Mouse (Mus musculus) cerebellum, adult 2 months (tissue): Measurements from ENCODE around the gene 1700025B11Rik. TPM values are rescaled to one million over a fixed set of nuclear protein-coding genes. Genes with fewer than 3 reads are reported as not detected.

ENCODE experiments used
- DNase-seq, 2 experiments: peaks; one replicate each; pipeline ENCODE4 v3.0.0; 2021
- H3K27ac ChIP-seq: fragments of 200-500 bp; 2 replicates; pipeline ENCODE4 v1.5.1; 2012; ENCODE audit warnings: low read length, control low read depth, inconsistent platforms; ENCODE audit not compliant: insufficient read depth
- H3K27me3 ChIP-seq: fragments of 200-500 bp; 2 replicates; pipeline ENCODE4 v1.6.1; 2012; ENCODE audit warnings: inconsistent platforms, mild to moderate bottlenecking, low read length, moderate library complexity; ENCODE audit not compliant: control insufficient read depth, insufficient read depth
- H3K4me1 ChIP-seq: fragments of 200-500 bp; 2 replicates; pipeline ENCODE4 v1.6.1; 2011; ENCODE audit warnings: low read length; ENCODE audit not compliant: control insufficient read depth, insufficient read depth
- H3K4me3 ChIP-seq: fragments of 200-500 bp; replicated peaks from 2 replicates; pipeline ENCODE3; 2011; ENCODE audit warnings: mild to moderate bottlenecking, low read depth, low read length, control low read depth; ENCODE audit not compliant: insufficient read depth
- CTCF ChIP-seq: fragments of 200-500 bp; IDR thresholded peaks from 2 replicates; pipeline ENCODE4 v1.5.1; 2011; ENCODE audit warnings: low read depth, mild to moderate bottlenecking, control low read depth, low read length, moderate library complexity, borderline replicate concordance; ENCODE audit not compliant: insufficient read depth
- POLR2A ChIP-seq: fragments of 200-500 bp; IDR thresholded peaks from 2 replicates; pipeline ENCODE4 v1.6.1; 2011; ENCODE audit warnings: low read length, control low read depth, borderline replicate concordance; ENCODE audit not compliant: insufficient read depth
- WGBS: fragments of 180-500 bp; shearing (Covaris S2); methylation state at CpG from one replicate; pipeline ENCODE4 v1.1.7; 2018; 5-methylcytosine and 5-hydroxymethylcytosine counted together
- polyA plus RNA-seq: library from polyadenylated mRNA; depleted of rRNA; stranded (reverse); fragments of >200 nt; gene quantifications from 2 replicates; pipeline ENCODE4 v1.2.3, GENCODE M21; 2012; rRNA removed

Gene 1700025B11Rik
- polyA plus RNA-seq = not detected in 2 replicates

DNA sequence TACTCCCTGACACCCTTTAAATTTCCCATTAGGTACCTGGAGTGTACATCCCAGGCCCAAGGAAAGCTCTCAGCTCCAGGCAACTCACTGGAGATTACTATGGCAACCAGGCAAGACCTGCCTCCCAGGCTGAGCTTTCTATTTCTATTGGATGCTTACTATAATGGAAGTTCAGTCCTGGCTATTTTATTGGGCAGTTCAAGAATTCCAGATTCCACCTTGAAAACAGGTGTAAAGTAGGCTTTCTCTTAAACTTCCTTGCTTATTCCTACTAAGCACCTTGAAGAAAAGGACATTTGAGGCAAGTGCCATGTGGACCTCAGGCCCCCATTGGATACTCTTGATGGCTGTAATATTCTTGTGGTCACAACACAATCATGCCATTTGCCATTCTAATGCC is at the start of gene 1700025B11Rik:
Gene 1700025B11Rik, minus strand, starts transcription at position 101 of the 400 bp plus-strand sequence.
- Histone ChIP-seq H3K27me3 (no peaks in the 10 kb centered on the region), H3K4me1 (no peaks in the 10 kb centered on the region), H3K27ac (no peak within 1 kb of the TSS), H3K4me3 (no peak within 1 kb of the TSS)
- TF ChIP-seq CTCF (no peak), POLR2A (no peak)
- no peak for DNase-seq

DNA sequence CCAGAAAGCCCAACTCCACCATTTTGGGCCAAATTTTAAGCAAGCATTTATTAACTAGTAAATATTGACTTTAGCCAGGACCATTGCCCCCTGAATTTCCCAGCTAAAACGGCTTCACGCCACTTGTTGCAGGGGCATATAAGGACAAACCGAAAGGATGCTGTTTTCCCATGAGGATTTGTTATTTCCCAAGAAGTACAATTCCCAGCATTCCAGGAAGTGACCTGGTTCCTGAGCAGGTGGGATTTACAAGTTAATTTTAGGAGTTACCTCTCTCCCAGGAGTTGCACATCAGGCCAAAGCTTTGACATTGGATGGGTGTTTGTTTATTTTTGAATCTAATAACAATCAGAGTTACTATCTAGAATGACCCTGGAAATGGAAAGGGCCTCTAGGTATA is 44.4 kb upstream of the 1700025B11Rik start:
- H3K27me3 ChIP-seq = no peaks in the 10 kb centered on the region
- no peak overlapping the region for H3K27ac ChIP-seq
- no peaks in the 10 kb centered on the region for H3K4me1 ChIP-seq
- DNase-seq = no peak
- 94% methylated on average over 3 of the region's 3 CpGs for WGBS
- TF ChIP-seq POLR2A = no peak
- TF ChIP-seq CTCF = no peak
- no peak overlapping the region for H3K4me3 ChIP-seq

DNA sequence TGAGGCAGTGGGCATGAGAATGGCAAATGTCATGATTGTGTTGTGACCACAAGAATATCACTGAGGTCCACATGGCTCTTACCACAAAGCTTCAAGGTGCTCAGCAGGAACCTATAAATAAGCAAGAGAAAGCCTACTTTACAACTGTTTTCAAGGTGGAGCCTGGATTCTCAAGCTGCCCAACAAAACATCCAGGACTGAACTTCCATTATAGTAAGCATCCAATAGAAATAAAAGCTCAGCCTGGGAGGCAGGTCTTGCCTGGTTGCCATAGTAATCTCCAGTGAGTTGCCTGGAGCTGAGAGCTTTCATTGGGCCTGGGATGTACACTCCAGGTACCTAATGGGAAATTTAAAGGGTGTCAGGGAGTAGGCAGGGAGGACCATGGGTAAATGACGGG is 37.3 kb upstream of the 1700025B11Rik start, which contains the start of gene Gm36245:
Gene Gm36245, plus strand, starts transcription at position 301 of the 400 bp plus-strand sequence.
- Histone ChIP-seq H3K4me1 (no peaks in the 10 kb centered on the region), H3K27me3 (no peaks in the 10 kb centered on the region), H3K27ac (no peak within 1 kb of the TSS), H3K4me3 (no peak within 1 kb of the TSS)
- DNase-seq = no peak
- WGBS = 76% methylated on average over 1 of the region's 1 CpGs
- TF ChIP-seq POLR2A (no peak), CTCF (no peak)

DNA sequence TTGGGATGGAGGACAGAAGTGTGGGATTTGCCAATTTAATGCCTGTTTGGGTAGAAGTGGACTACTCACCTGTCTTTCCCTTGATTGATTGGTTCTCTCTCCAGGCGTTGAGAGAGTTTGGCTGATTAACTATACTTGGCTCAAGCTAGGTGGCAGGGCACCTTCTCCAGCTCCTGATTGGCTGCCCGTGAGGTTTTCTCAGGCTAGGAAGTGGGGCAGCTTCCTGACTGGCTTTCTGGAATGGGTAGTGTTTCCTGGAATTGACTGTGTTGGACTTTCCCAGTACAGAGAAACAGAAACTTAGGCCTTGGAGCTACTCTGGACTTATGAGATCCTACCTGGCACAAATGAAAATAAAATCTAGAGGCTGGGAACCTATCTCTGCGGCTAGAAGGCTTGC is 36.7 kb upstream of the 1700025B11Rik start:
- H3K27me3 ChIP-seq = no peaks in the 10 kb centered on the region
- TF ChIP-seq POLR2A = no peak
- TF ChIP-seq CTCF = no peak
- H3K4me3 ChIP-seq = no peak overlapping the region
- WGBS = 67% methylated on average over 3 of the region's 3 CpGs
- H3K27ac ChIP-seq = no peak overlapping the region
- H3K4me1 ChIP-seq = no peaks in the 10 kb centered on the region
- DNase-seq = no peak

DNA sequence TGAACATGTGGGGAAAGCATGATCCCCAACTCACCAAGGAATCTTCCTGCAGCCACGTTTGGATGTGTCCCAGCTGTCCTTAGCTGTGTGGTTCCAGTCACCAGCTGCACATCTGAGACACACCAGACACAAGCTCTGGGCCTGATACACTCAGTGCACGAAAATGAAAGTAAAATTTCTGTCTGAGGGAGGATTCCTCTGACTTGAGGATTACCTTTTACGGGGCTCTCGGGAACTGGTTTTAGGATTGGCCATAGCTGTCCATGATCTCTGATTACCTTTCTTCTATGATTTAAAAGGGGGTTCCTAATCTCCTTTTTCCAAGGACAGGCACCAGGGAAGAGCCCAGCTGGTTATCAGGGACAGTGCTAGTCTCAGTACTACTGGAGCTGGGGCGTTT is 34.3 kb upstream of the 1700025B11Rik start, which contains the start of gene Apol10b:
Gene Apol10b, minus strand, starts transcription at position 165 of the 400 bp plus-strand sequence.
- Histone ChIP-seq H3K27me3 (no peaks in the 10 kb centered on the region), H3K4me1 (no peaks in the 10 kb centered on the region), H3K27ac (no peak within 1 kb of the TSS), H3K4me3 (no peak within 1 kb of the TSS)
- no peak for TF ChIP-seq POLR2A
- TF ChIP-seq CTCF = no peak
- DNase-seq = no peak
- WGBS = 56% methylated on average over 5 of the region's 5 CpGs

DNA sequence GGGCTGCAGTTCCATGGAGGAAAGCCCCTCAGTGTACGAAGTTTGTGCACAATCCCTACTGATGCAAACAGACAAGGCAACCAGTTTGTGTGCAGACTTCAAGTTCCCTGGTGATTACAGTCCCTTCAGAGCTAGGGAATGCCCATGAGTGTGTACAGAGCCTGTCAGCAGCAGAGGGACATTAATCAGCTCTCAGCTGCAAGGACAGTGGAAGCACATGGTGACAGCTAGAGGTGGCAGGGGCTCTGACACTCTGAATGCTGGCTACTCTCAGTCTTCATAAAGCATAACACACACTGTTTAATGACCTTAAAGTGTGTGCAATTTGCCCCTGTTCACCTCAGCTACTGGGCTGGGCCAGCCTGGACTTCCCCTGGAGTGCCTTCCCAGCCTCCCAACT is 31.9 kb upstream of the 1700025B11Rik start:
- no peak for DNase-seq
- Histone ChIP-seq H3K27ac (no peak overlapping the region), H3K27me3 (no peaks in the 10 kb centered on the region), H3K4me1 (no peaks in the 10 kb centered on the region), H3K4me3 (no peak overlapping the region)
- WGBS = 74% methylated on average over 1 of the region's 1 CpGs
- TF ChIP-seq POLR2A = no peak
- TF ChIP-seq CTCF = no peak

DNA sequence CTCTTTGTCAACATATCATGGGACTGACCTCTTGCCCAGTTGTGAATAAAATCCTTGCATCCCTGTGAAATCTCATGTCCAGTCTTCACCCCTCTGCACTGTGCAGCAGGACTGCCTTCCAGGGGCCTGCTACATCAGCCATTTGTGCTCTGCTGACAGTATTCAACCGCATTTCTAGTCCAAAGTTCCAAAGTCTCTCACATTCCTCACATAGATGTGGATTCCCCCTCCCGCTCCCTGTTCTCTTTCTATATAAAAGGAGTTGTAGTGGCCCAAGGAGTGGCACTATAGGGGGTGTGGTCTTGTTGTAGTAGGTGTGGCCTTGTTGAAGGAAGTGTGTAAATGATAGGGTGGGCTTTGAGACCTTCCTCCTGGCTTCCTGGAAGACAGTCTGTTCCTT is 29.2 kb upstream of the 1700025B11Rik start:
- H3K4me1 ChIP-seq = no peaks in the 10 kb centered on the region
- H3K4me3 ChIP-seq = no peak overlapping the region
- TF ChIP-seq CTCF = no peak
- no peak for TF ChIP-seq POLR2A
- H3K27ac ChIP-seq = no peak overlapping the region
- no peaks in the 10 kb centered on the region for H3K27me3 ChIP-seq
- DNase-seq = no peak
- 80% methylated on average over 2 of the region's 2 CpGs for WGBS

DNA sequence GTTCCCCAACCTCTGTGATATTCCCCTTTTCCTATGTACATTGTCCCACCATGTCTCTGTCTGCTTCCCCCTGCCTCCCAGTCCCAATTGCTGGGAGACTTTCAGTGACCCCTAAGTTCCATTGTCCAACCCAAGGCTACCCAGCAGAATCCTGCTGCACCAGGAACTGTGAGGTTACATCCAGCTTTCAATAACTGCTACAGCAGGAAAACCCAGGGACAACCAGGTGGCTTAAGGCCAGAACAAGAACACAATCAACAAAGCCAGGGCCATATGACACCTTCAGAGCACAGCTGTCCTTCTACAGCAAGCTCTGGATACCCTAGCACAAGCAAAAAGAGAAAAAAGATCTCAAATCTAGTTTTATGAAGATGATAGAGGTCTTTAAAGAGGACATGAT is 27.3 kb upstream of the 1700025B11Rik start:
- Histone ChIP-seq H3K4me3 (no peak overlapping the region), H3K27me3 (no peaks in the 10 kb centered on the region), H3K4me1 (no peaks in the 10 kb centered on the region), H3K27ac (no peak overlapping the region)
- no peak for DNase-seq
- TF ChIP-seq CTCF (no peak), POLR2A (no peak)

DNA sequence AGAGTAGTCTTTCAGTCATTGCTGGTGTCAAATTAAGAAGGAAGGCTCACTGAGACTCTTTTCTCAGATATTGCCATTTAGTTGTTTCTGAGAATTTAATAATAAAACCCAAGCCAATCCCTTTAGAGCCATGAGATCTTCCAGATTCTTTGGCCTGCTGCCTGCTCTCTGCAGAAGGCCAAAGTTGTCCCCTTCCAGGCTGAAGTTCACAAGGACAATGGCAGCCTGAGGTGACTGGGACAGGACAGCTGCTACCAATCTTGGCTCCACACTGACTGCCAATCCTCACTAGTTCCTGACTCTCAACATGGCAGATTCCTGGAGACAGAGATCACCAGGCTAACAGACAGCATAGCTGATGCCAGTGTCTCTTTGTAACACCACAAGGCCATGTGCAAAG is 25.3 kb upstream of the 1700025B11Rik start:
- Histone ChIP-seq H3K27ac (no peak overlapping the region), H3K27me3 (no peaks in the 10 kb centered on the region), H3K4me3 (no peak overlapping the region), H3K4me1 (no peaks in the 10 kb centered on the region)
- TF ChIP-seq CTCF (no peak), POLR2A (no peak)
- DNase-seq = no peak
